Mouse (Mus musculus): Measurements from ENCODE around the gene Scd2. TPM values are rescaled to one million over a fixed set of nuclear protein-coding genes. Genes with fewer than 3 reads are reported as not detected.
"Not testable (repeated sequence)": the region's sequence is repeated elsewhere in the genome, so short reads cannot be mapped to it uniquely, and the experiment has no call there.

Scd2 gene
- total RNA-seq (2014; rRNA removed) (540 and 696 TPM in 2 replicates), polyA plus RNA-seq (2015; fragmentation: Nextera tagmentation; extraction: Ambion mirVana) (162 and 210 TPM in 2 replicates)

DNA sequence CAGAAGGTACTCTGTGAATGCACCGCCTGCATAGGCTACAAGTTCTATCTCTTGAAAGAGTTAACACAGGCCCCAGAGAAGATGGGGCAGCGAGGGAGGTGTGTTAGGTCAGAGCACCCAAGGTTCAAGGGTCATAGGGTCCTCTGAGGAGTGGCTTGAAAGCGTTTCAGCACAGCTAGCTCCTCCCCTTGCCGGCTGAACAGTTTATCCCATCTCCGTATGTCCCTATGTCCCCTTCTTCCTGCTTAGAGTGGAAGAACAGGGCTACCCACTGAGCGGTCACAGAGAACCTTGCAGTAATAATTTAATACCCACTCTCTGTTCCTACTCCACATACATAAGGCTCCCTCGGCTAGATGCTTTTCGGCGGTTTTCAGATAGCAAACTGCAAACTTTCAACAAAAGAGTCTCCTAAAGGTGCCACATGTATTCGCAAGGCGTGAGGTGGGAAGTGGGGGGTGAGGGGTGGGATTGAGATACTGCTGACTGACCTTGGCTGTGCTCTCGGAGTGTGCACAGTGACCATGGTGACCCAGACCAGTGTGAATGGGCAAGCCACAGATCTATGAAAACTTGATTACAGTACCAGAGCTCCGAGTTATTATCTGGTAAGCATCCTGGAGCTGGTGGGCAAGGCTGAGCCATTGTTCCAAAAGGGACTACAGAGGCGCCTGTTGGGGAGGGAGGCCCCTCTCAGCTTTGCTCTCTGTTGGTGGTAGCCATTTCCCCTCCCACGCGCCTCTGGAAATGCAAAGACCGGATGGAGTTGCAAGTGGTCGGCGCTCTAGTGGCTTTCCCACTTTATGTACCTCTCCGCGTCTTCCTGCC lies at the start of gene Scd2:
Gene Scd2 (plus strand): TSS at position 734 of the 828 bp plus-strand sequence.
- Histone ChIP-seq H3K36me3 (ENCODE audit: insufficient read depth) (0 out of 2 replicates have a peak, but pooled peaks cover 11% of the 10 kb centered on the region), H3K4me3 (ENCODE audit: low read depth, low read length) (peak within 1 kb of the TSS; percentile 95), H3K27me3 (ENCODE audit: insufficient read depth, low read length) (no peaks in the 10 kb centered on the region), H3K9me3 (ENCODE audit: low read length) (no peaks in the 10 kb centered on the region), H3K27ac (ENCODE audit: low read depth, low read length) (peak within 1 kb of the TSS; percentile 98), H3K4me2 (ENCODE audit: low read depth) (peak within 1 kb of the TSS; percentile 98), H3K4me1 (ENCODE audit: insufficient read depth) (peaks cover 21% of the 10 kb centered on the region), H3K9ac (peak within 1 kb of the TSS; percentile 98)
- 2% methylated on average over 21 of the region's 21 CpGs for WGBS
- peak; percentile 65; the same call in 1 of the 2 replicates for ATAC-seq
- TF ChIP-seq CTCF (IDR thresholded peaks at IDR 0.05; ENCODE audit: low read depth): no peak
- DNase-seq: no peak

DNA sequence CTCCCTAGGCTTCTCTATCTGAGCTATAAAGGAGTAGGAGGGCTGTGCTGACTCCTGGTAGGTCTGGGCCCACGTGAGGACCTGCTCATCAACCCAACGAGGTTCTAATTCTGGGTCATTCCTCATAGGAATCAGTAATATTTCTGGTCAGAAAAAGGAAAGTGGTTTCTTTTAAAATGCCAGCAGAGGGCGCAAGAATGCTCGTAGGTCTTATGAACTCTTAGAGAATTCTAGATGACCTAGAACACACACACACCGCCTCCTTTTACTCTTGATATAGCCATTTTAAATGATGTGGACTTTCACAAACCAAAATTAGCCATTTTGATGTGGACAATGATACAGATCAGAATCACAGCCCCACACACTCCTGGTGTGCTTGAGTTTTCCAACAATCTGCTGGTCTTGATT lies 47.7 kb upstream of the Scd2 start:
- DNase-seq (peak; percentile 79), ATAC-seq (no peak)
- Histone ChIP-seq H3K9ac (no peak overlapping the region), H3K36me3 (ENCODE audit: insufficient read depth) (no peaks in the 10 kb centered on the region), H3K27ac (ENCODE audit: low read depth, low read length) (no peak overlapping the region), H3K27me3 (ENCODE audit: insufficient read depth, low read length) (no peaks in the 10 kb centered on the region), H3K4me1 (ENCODE audit: insufficient read depth) (peaks cover 10% of the 10 kb centered on the region; the same call in 1 of the 2 replicates), H3K4me3 (ENCODE audit: low read depth, low read length) (no peak overlapping the region), H3K9me3 (ENCODE audit: low read length) (no peaks in the 10 kb centered on the region), H3K4me2 (ENCODE audit: low read depth) (no peak overlapping the region)
- peak; percentile 70 for TF ChIP-seq CTCF (IDR thresholded peaks at IDR 0.05; ENCODE audit: low read depth)
- 2% methylated on average over 5 of the region's 5 CpGs for WGBS

DNA sequence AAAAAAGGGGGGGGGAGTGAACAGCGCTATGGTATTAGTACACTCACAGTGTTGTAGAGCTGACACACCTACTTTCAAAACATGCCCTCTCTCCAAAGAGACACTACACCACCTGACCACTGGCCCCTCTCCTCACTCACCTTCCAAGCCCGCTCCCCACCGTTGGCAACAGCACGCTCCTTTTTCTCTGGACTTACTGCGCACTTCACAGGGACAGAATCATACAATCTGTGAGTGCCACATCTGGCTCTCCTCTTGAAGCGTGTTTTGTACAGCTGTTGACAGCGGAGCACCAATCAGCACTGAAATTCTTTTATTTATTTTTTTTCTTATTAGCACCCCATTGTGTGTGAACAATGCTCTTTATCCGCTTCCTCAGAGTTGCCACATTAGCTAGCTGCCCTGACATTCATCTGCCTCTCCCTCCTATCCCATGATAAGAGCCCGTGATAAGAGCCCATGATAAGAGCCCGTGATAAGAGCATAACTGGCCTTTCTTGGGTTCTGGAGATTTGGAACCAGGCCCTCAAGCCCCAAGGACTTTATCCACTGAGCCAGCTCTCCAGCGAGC lies 47.0 kb upstream of the Scd2 start:
- DNase-seq: no peak
- WGBS: 30% methylated on average over 11 of the region's 11 CpGs
- no peak overlapping the region for H3K9ac ChIP-seq

DNA sequence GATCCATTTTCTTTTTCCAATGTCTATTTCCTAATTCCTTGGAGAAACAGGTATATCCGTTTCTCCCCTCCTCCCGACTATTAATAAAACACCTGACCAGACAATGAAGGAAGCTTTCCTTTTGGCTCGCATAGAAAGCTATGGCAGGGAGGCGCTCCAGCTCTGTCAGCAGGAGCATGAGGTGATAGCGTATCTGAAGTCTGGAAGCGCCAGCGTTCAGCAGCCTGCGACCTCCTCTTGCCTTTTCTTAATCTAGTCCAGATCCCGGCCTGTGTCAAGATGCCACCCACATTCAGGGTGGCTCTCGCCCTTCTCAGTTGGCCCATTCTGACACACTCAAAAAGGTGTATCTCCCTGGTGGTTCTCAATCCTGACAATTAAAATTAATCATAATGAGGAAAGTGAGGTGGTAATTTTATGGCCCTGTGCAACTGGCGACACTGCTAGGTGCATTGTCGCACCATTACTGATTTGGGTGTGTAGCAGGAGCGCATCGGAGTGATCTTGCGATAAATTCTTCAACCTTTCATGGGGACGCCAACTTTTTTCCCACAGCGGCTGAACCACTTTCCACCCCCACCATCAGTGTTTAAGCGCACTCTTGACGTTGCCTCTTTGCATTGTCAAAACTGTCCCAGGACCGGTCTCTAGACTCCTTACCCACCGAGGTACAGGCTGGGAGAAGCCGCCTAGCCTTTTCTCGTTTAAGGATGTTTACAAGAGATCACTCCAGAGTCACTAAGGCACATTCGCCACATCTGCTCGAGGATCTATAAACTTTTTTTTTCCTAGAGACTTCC lies 46.0 kb upstream of the Scd2 start:
- Histone ChIP-seq H3K4me2 (ENCODE audit: low read depth) (peak overlapping the region; percentile 90), H3K4me1 (ENCODE audit: insufficient read depth) (peaks cover 10% of the 10 kb centered on the region; the same call in 1 of the 2 replicates), H3K4me3 (ENCODE audit: low read depth, low read length) (peak overlapping the region; percentile 49), H3K9me3 (ENCODE audit: low read length) (no peaks in the 10 kb centered on the region), H3K27ac (ENCODE audit: low read depth, low read length) (peak overlapping the region; percentile 86), H3K27me3 (ENCODE audit: insufficient read depth, low read length) (no peaks in the 10 kb centered on the region), H3K9ac (peak overlapping the region; percentile 63), H3K36me3 (ENCODE audit: insufficient read depth) (no peaks in the 10 kb centered on the region)
- DNase-seq: peak; percentile 39
- WGBS: 3% methylated on average over 25 of the region's 25 CpGs
- no peak for TF ChIP-seq CTCF (IDR thresholded peaks at IDR 0.05; ENCODE audit: low read depth)
- ATAC-seq: peak; percentile 20; the same call in 1 of the 2 replicates

More for the DNA sequence above, 47.0 kb upstream of the Scd2 start:
- Histone ChIP-seq H3K27ac (ENCODE audit: low read depth, low read length) (no peak overlapping the region), H3K36me3 (ENCODE audit: insufficient read depth) (no peaks in the 10 kb centered on the region), H3K9me3 (ENCODE audit: low read length) (no peaks in the 10 kb centered on the region), H3K4me1 (ENCODE audit: insufficient read depth) (peaks cover 10% of the 10 kb centered on the region; the same call in 1 of the 2 replicates), H3K4me2 (ENCODE audit: low read depth) (peak overlapping the region; percentile 90; the same call in 1 of the 2 replicates), H3K27me3 (ENCODE audit: insufficient read depth, low read length) (no peaks in the 10 kb centered on the region), H3K4me3 (ENCODE audit: low read depth, low read length) (no peak overlapping the region)
- no peak for TF ChIP-seq CTCF (IDR thresholded peaks at IDR 0.05; ENCODE audit: low read depth)
- ATAC-seq: no peak

DNA sequence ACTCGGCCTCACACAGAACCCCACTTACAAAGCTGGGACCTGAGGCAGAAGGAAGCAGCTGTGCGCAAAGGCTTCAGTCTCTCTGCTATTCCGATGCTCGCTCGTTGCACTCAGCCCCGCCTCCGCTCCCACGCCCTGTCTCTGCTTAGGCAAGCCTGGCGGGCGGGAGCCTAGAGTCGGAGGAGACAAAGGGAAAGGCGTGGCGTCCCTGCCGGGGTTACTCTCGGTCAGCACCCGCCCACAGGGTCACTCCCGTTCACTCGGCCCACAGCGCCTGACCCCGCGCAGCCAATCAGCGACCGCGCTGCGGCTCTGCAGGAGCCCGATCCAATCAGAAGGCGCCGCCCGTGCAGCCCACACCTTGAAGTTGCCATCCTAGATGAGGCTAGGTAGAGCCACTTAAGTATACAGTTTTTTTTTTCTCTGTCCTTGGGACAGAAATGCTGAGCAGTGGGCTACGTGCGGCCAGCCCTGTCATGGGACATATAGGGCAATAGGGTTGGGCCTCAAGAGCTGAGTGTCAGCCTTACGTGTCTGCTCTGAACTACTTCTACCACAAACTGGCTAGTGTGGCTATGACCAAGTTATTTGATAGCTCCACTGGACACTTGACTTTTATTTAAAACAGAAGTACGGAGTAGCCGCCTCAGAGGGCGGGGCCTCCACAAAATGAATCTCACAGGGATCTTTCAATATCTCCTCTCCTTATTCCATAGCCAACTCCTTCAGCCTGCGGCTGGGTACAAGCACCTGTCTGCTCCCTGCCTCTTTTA lies 45.2 kb upstream of the Scd2 start:
- peak; percentile 96 for DNase-seq
- Histone ChIP-seq H3K36me3 (ENCODE audit: insufficient read depth) (no peaks in the 10 kb centered on the region), H3K27ac (ENCODE audit: low read depth, low read length) (peak overlapping the region; percentile 86), H3K27me3 (ENCODE audit: insufficient read depth, low read length) (no peaks in the 10 kb centered on the region), H3K4me1 (ENCODE audit: insufficient read depth) (peaks cover 10% of the 10 kb centered on the region; the same call in 1 of the 2 replicates), H3K4me3 (ENCODE audit: low read depth, low read length) (peak overlapping the region; percentile 49), H3K9ac (peak overlapping the region; percentile 63), H3K4me2 (ENCODE audit: low read depth) (peak overlapping the region; percentile 90), H3K9me3 (ENCODE audit: low read length) (no peaks in the 10 kb centered on the region)
- 3% methylated on average over 36 of the region's 36 CpGs for WGBS
- ATAC-seq: peak; percentile 98
- TF ChIP-seq CTCF (IDR thresholded peaks at IDR 0.05; ENCODE audit: low read depth): peak; percentile 11; the same call in 1 of the 2 replicates

DNA sequence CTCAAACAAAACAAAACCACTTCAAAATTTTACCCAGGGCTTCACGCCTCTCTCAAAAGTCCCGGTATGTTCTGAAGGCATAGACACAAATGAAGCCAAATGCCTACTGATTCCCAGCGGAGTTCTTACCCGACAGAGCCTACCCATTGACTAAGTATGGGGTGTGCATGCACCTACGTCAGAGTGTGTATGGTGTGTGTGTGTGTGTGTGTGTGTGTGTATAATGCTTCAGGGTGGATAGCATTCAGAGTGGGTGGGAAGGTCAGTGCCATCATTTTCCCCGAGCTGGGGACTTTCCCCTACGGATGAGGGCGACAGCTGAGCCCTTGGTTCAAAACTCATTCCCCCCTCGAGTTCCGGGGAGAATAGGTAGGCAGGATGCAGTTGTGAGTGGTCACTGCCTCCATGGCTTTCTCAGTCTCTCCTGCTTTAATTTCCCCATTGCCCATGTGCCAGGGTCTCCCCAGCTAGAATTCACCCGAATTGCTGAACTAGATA lies 44.6 kb upstream of the Scd2 start:
- no peaks in the 10 kb centered on the region for H3K9me3 ChIP-seq (ENCODE audit: low read length)
- 0 out of 2 replicates have a peak overlapping the region, but pooled peaks have one; percentile 49 for H3K4me3 ChIP-seq (ENCODE audit: low read depth, low read length)
- H3K27ac ChIP-seq (ENCODE audit: low read depth, low read length): peak overlapping the region; percentile 86
- H3K36me3 ChIP-seq (ENCODE audit: insufficient read depth): no peaks in the 10 kb centered on the region
- no peaks in the 10 kb centered on the region for H3K27me3 ChIP-seq (ENCODE audit: insufficient read depth, low read length)
- no peak for TF ChIP-seq CTCF (IDR thresholded peaks at IDR 0.05; ENCODE audit: low read depth)
- peak overlapping the region; percentile 90 for H3K4me2 ChIP-seq (ENCODE audit: low read depth)
- no peak for ATAC-seq
- H3K9ac ChIP-seq: no peak overlapping the region
- no peak for DNase-seq
- 63% methylated on average over 11 of the region's 11 CpGs for WGBS
- peaks cover 10% of the 10 kb centered on the region; the same call in 1 of the 2 replicates for H3K4me1 ChIP-seq (ENCODE audit: insufficient read depth)

DNA sequence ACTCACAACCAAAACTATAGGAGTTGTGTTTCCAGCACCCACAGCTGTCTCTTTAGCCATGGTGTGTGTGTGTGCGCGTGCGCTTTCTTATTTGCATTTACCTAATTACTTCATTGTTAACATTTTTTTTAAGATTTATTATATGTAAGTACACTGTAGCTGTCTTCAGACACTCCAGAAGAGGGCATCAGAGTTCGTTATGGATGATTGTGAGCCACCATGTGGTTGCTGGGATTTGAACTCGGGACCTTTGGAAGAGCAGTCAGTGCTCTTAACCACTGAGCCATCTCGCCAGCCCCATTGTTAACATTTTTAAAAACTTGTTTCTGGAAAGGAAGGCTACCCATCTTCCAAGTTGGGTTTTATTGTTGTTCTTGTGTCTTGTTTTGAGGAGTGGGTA lies 42.3 kb upstream of the Scd2 start:
- not testable (repeated sequence) for ATAC-seq; H3K4me1 ChIP-seq (ENCODE audit: insufficient read depth); H3K9me3 ChIP-seq (ENCODE audit: low read length); H3K4me3 ChIP-seq (ENCODE audit: low read depth, low read length); H3K9ac ChIP-seq; DNase-seq; H3K4me2 ChIP-seq (ENCODE audit: low read depth); H3K27me3 ChIP-seq (ENCODE audit: insufficient read depth, low read length); H3K27ac ChIP-seq (ENCODE audit: low read depth, low read length); H3K36me3 ChIP-seq (ENCODE audit: insufficient read depth)
- 90% methylated on average over 6 of the region's 6 CpGs for WGBS

Measured in forebrain, postnatal 0 days (tissue).